Mouse (Mus musculus) granulocyte monocyte progenitor cell, adult 5-6 weeks (primary cell): ENCODE measurements around the gene Fam163b. TPM values are rescaled to one million over a fixed set of nuclear protein-coding genes. Genes with fewer than 3 reads are reported as not detected.

Source experiments
- ATAC-seq: replicated peaks from 2 replicates; pipeline ENCODE4 v1.8.0; 2016; ENCODE audit warnings: mild to moderate bottlenecking, moderate TSS enrichment, inconsistent platforms; ENCODE audit not compliant: poor library complexity, severe bottlenecking
- total RNA-seq, 2 experiments: library from RNA; stranded (forward) in 1 of 2; stranded (reverse) in 1 of 2; fragments of 200-712, 200-1000 nt in 1 of 2; fragments of >200 nt in 1 of 2; fragmentation: Nextera tagmentation in 1 of 2; gene quantifications; 2 replicates each; pipeline ENCODE4 v1.2.3; 2014 to 2017

The Fam163b gene
- total RNA-seq (2014; fragmentation: Nextera tagmentation): not detected in 2 replicates
- not detected in 2 replicates for total RNA-seq (2017)

DNA sequence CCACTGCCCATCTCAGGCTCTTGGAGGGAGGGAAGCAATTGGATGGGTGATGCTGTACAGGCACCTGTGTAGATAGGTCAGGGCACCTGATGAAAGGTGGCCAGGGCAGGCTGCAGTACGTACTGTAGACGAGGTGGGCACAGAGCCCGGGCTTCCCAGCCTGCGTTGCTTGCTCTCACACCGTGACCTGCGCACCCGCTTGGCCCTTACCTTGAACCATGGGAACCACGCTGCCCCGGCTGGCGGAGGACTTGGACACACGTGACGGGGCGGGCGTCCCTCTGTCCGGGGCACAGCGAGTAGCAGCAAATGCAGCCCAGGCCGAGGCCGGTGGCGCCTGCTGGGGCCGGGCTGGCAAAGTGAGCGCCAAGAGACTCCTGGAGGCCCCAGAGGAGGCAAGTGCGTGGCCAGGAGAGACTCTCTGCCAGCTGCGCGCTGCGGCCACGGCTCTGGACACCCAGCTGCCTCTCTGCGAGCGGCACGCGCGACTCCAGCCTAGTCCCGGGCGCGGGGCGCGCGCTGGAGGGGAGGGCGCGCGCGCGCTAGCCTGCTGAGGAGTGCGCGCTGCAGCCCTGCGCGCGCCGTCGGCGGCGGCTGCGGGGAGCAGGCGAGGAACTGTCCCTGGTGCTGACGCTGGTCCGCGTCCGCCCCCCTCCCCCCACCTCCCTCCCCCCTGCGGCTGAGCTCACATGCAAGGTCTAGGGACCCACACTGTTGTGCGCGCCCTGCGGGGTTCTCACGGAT, at the start of gene Fam163b:
TSS of gene Fam163b (minus strand) at position 542 of the 744 bp plus-strand sequence.
- ATAC-seq: peak; percentile 65

DNA sequence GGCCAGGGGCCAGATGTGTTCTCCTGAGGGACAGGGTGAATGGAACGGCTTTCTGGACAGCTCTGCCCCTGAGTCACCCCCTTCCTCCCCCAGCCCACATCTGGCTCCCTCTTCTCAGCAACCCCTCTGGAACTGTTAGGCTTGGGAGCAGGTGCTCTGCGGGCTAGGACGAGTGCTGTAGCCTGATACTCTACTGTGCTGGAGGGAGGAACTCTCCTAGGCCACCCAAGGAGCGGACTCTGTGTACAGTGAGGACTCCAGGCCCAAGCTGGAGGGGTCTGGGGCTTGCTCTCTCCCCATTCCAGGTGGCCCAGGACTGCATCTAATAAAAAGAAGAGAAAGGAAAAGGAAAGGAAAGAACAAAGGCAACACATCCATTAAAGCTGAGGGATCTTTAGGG, 47.7 kb upstream of the Fam163b start:
- ATAC-seq: no peak

DNA sequence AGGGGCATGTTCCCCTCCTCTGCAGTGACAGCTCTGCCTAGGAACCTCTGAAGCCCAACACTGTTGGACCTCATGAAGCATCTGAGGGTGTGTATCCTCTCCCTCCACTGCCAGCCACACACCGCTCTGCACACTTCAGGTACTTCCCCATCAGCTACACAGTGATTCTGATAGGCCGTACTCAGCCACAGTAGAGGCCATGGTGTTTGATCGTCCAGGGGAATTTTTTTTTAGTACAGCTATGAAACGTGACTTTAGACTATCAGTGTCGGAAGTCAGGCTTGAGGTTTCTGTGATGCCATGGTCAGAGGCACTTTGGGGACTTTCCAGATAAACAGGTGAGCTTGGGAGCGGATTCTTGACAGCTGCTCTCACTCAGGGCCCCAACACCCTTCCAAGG, 45.2 kb upstream of the Fam163b start:
- no peak for ATAC-seq

DNA sequence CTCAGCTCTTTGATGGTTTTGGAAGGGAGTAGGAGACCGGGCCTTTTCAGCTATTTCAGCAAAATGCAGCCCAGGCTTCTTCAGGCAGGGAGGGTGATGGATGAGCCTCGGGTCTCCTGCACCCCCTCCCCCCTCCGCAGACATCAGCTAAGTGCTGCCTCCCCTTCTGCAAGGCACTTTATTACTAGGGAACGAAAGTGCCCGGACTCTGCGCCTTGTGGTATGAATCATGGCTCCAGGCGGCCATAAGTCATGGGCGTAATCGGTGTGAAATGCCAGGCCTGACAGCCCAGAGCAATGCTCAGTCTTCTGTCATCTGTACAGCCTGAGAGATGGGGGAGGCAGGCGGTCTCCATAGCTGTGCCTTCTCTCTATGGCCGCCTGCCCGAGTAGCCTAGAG, 41.4 kb upstream of the Fam163b start:
- ATAC-seq: no peak

DNA sequence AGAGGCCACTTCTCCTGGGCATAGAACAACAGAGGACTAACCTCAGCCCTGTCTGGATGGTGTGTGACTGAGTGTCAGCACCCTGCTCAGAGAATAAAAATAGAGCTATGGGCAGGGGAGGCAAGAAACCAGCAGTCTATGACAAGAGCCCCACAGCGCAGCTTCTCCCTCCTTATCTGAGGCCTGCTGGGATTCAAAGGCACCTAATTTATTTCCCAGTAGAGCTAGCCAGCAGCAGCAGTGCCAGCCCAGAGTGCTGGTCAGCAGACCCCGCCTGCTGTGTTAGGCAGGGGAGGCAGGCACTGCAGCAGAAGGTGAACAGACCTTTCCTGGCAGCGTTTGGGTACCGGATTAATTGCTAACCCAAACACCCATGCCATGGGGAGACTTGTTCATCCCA, 39.6 kb upstream of the Fam163b start:
- ATAC-seq: no peak

DNA sequence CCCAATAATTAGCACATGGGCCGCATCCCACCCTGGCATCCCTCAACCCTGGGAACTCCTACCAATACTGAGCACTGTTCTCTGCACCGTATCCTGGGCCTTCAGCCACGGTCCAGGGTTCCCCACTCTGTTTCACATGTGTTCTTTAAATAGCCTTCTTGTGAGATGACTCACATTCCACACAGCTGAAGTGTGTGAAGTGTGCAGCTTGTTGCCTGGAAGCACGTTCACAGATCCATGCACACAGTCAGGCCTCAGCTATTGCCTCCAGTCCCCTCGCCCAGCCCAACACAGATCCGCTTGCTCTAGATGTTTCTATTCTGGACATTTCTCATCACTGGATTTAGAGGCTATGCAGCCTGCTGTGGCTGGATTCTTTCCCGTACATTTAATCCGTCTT, 36.8 kb upstream of the Fam163b start:
- no peak for ATAC-seq

DNA sequence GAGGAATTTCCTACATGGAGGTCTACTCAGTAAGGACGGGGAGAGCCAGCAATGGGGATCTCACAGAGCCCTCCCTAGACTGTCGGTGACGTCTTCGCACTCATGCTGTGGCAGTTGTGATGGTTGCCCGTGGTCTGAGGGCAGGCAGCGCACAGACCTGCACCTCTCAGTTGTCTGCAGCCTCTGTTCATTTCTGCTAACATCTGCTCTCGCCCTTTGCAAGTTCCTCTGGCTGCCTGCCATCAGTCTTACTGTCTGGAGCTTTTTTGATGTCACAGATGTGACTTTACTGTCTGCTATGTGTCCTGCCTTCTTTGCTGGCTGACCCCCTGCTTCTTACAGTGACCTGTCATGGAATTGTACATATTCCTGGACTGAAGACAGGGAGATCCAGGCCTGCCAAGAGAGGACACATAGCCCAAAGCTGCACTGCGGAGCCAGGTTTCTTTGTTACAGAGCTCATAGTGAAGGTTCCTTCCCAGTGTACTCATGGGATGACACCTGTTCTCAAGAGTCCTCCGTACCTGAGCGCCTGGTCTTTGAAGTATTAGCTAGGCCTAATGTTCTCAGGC, 33.5 kb upstream of the Fam163b start:
- ATAC-seq: no peak

DNA sequence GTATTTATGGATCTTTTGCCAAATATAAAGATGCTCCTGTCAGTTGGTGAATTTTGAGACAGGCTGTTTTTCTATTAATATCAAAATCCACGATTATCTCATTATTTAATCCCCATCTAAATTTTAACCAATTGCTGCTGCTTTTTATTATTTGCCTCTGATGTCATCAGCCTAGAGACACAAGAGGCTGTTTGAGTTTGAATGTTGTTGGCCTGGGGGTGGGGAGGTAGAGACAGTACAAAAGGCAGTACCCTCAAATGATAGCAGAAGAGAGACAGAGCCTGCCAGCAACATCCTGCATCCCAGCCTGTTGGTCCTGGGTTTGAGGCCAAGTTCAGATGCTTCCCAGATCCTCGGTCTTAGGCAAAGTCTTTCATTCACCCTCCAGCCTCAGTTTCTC, 32.0 kb upstream of the Fam163b start:
- ATAC-seq: no peak

DNA sequence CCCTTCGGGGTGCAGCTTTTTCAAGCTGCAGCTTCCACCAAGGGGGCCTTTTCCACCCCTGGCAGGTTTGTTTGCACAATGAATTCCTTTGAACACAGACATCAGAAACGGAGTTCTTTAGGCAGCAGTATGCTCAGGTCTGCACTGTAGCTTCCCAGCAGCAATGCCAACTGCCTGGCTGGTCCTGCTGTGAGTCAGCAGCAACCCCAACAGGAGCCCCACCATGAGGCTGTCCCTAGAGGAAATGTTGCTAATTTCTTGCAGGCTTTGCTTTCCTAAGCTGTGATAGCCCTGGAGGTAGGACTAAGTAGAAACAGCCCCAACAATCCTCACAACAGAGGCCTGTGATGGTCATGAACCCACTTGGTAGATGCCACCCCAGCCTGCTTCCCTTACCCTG, 24.7 kb upstream of the Fam163b start:
- no peak for ATAC-seq

DNA sequence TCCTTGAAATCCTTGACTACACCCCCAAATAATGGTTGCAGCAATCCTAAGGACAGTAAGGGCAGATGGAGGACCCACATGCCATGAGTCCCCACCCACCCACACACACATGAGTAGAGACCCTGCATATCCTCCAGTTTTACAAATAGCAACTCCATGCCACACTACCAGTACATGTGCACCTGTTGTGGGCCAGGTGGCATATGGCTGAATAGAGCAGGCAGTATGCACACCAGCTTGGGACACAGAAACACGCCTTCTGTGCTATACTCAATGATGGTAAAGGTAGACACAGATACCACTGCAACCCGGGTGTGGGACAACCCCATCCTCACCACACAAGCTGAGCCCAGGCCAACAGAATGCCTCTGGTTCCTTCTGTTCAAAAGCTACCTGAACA, 23.8 kb upstream of the Fam163b start:
- ATAC-seq: no peak

DNA sequence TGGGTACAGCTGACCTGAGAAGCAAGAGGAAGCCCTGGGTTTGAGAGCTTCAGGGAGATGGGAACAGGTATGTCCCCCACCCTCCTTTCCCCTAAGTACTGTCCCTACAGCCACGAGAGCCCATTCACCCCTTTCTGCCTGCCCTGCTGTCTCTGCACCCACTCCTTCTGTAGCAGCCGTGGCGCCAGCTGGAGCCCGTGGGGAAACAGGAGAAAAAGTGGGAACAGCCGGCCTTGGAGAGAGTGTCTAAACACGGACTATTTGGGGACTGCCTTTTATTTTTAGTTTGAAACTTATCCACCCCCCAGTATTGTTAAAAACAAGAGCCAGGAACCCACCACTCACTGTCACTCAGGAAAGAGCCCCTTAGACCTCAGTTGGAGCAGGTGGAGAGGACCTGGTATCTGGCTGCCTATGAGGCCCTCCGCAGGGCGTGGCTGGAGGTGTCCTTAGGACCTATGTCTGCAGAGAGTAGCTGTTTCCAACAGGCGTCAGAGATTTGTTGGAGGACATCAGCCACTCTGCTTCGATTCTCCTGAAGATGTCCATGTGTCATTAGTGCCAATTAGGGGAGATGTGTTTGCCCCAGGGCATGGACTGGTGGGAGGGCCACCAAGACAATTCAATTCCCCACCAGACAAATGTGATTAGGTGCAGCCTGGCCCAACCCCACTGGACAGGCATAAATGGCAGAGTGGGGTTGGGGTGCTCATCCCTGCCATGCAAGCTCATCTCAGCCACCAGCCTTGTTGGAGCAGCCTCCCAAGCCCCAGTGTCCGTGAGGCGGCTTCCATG, 22.7 kb upstream of the Fam163b start, which contains the start of gene Dbh:
TSS of gene Dbh (plus strand) at position 438 of the 795 bp plus-strand sequence.
- no peak for ATAC-seq

DNA sequence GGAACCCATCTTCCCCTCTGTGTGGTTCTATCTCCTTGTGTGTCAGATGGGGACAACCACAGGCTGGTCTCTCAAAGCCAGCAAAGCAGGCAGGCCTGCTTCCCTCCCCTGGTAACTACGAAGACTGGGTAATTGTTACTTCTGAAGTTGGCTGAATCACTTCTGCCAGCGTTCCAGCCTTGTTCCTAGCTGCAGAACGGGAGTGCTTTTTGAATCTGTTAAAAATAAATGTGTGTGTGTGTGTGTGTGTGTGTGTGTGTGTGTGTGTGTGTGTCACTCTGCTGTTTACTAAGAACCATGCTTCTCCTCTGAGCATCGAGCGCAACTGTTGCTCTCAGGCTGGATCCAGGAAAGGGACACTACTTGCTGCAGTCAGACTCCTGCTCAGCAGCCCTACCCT, 21.6 kb upstream of the Fam163b start:
- ATAC-seq: no peak

DNA sequence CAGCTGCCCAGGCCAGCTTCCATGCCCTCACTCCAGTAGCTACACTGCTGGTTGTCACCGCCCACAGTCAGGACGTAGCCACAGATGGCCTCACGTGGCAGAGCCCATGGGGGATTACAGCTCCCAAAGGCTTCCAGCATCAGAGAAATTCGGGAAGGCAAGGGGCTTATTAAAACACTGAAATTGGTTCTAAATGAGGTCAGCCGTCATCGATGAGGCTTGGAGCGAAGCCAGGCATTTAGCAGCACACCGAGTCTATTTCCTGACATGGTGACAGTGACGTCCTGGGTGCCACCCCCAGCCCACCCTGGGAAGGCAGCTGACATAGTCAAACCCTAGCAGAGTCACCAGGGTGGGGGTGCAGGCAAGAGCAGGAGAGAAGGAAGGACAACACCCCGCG, 20.4 kb upstream of the Fam163b start:
- ATAC-seq: no peak

DNA sequence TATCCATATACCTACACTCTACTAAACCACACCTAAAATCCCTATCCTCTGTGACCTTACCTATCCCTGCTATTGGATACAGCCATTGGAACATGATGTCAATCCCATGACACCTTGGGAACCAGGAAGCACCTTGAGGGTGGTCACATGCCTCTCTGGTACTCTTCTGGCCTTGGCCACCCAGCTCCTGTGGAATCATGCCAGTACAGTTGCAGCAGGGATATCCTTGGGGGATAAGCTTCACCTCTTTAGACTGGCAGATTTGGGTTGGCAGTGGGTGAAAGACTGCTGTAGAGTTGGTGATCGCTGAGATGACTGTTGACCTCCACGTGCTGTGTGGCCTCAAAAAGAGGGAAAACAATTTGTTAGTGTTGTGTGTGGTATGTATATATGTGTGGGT, 19.2 kb upstream of the Fam163b start:
- ATAC-seq: no peak

DNA sequence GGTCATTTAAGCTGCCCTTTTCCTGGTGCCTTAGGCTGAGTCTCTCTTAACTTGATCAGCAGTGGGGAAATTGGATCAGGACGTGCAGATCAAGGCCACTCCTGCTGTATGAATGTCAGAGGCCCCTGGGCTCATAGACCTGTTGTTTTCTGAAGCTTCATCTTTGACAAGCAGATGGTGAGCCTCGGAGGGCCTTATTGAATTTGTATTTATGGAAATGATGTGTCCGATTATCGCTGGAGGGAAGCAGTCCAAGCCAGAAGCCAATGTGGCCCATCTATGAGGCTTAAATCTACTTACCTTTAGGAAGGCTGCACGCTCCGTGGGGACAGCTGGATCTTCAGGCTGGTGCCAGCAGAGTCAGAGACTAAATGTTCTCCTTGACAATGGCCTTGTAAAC, 14.3 kb upstream of the Fam163b start:
- ATAC-seq: no peak

DNA sequence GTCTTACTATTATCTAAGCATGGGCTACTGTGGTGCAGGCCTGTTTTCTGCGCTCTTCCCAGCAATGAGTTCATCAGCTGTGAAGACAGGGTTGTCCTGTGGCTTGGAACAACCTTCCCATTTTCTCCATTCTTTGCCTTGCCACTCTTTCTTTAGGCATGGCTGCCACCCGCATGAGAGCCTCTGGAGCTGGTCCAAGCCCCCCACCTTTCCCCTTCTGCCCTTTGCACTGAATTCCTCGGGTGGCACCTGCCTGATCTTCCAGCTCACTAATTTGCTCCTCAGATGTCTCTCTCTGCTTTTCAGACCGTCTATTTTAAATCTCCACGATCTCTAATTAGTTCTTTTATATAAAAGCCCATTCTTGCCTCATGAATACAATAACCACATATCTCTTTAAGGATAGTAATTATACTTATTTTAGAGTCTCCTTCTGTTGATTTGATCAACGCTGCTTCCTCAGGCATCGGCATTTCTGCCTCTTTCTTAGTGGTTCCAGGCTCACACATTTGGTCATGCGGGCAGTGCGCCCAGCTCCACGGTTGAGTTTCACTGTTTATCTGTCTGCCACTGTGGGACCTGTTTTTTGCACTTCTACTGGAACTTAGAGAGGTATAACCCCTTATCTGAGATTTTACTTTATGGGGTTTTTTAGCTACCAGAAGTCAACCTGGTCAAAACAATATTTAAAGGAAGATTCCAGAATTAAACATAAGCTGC, 12.3 kb upstream of the Fam163b start:
- no peak for ATAC-seq

DNA sequence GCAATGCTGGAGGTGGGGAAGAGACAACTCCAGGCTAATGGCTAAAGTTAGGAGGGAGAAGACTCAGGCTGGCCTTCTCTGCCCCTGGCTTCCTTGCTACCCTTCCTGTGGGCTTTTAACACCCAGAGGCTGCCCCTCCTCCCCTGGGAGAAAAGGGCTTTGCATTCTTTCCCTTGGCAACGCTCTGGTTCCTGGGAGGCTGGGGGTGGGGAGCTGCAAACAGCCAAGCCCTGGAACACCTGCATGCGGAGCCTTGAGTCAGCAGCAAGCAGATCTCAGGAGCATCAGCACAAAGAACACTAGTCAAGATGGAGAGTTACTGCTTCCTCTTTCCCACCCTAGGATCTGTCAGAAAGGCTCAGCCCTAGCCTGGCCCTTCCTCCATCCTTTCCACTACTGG, 7.2 kb upstream of the Fam163b start:
- no peak for ATAC-seq

DNA sequence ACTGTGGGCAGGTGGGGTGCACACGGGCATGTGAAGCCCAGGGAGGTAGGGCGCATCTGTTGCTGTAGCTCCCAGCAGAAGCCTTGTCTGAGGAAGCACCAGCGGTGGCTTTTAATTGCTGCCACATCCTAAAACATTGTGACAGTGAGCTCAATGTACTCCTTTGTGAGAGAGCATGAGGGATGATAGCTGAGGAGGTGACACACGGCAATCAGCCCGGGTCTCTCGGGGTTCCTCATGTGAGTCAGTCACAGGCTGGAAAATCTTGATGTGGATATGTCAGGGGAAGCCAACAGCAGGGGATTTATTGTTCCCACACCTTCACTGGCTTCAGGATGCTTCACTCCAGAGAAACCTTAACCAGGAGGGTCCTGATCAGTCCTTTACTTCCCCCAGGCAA, 4.5 kb upstream of the Fam163b start:
- no peak for ATAC-seq

DNA sequence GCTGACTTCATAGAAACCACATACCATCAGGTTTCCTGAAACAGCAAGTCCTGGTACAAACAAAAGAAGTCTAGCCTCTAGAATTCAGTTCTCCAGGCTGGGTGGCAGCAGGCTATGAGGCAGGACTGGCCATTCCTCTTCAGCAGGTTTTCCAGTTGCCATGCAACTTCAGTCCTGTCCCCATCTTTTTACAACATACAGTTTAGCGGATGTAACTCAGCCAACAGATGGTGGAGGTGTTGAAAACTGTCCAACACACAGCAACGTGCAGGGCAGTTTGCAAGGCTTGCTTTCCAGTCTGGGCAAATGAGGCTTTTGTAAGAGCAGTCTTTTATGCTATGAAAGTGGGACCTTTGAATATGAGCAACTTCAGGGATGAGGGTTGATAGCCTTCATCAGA, 2.7 kb upstream of the Fam163b start:
- ATAC-seq: no peak

DNA sequence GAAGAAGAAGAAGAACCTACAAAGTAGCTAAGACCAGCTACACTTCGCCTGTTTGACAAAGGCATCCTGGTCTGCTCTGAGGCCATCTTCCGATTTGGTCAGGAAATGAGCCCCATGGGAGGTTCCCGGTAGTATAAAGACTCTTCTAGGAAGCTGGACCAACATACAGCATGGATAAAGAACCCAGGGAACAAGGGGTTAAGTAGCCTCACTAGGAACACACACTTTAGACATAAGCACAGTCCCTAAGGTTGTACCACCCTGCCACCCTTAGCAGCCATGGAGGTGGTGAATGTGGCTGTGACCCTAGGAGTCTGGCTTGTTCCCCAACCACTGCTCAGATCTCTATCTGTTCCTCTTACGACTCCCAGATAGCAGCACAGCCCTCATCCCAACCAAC, 3.9 kb downstream of the Fam163b start:
- no peak for ATAC-seq

DNA sequence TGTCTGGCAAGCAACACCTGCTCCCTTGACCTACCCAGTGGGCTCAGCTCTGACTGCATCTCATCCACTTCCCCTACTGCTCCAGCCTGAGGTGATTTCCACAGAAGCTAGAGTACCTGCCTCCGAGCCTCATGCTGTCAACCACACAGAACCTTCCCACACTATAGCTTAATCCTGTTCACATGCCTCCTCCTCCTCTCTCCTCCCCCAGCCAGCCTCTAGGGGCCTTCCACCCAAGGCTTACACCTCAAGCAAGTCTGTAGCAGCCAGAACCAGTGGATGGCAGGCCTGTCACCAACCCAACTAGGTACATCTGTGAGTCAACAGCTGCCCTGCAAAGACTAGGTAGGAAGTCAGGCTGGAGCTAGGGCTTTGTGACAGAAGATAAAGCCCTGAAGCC, 5.5 kb downstream of the Fam163b start:
- no peak for ATAC-seq
